Mouse (Mus musculus) myocyte (in vitro differentiated cells): ENCODE measurements around the gene Gapt.

Experiments
- MAX ChIP-seq: IDR thresholded peaks from one replicate; pipeline ENCODE4 v1.6.1; 2011; ENCODE audit warnings: low read depth, mild to moderate bottlenecking, control low read depth
- MYOG ChIP-seq, 3 experiments: IDR thresholded peaks; one replicate each; pipeline ENCODE4 v1.6.1; 2011; ENCODE audit warnings: control low read depth in 2 of 3, low read depth in 2 of 3, mild to moderate bottlenecking in 2 of 3; ENCODE audit not compliant: insufficient read length in 2 of 3, control insufficient read depth in 1 of 3, insufficient read depth in 1 of 3
- POLR2A ChIP-seq: IDR thresholded peaks from one replicate; pipeline ENCODE4 v1.6.1; 2011; ENCODE audit warnings: low read depth, mild to moderate bottlenecking, control low read depth, moderate library complexity; ENCODE audit not compliant: insufficient read length
- POLR2AphosphoS2 ChIP-seq: IDR thresholded peaks from one replicate; pipeline ENCODE4 v1.6.1; 2011; ENCODE audit warnings: low read depth, control low read depth; ENCODE audit not compliant: insufficient read length
- TCF12 ChIP-seq: IDR thresholded peaks from one replicate; pipeline ENCODE4 v1.6.1; 2011; ENCODE audit warnings: mild to moderate bottlenecking, control low read depth; ENCODE audit not compliant: poor library complexity, insufficient read depth, severe bottlenecking
- USF1 ChIP-seq: IDR thresholded peaks from one replicate; pipeline ENCODE4 v1.6.1; 2011; ENCODE audit warnings: low read depth, mild to moderate bottlenecking, control low read depth, moderate library complexity

DNA sequence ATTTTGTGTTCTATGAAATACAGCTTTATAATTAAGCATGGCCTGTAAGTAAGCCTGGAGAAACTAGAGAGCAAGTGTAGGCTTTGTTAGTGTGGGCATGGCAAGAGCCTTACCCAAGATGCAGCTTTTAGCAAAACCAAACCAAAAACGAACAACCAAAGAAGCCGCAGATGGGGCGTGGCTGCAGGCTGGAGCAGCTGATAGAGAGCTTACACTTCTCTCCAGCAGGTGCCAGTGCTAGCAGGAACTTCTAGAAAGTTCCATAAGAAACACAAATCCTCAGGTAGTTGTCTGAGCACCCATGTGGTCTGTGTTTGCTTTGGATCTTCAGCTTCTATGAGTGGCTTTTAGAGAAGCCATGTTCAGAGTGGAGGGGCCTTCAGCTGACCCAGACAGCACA is 9.5 kb upstream of the Gapt start:
- no peak for TF ChIP-seq TCF12
- TF ChIP-seq POLR2A, result no peak
- no peak for TF ChIP-seq POLR2AphosphoS2
- no peak for TF ChIP-seq USF1
- TF ChIP-seq MYOG (IDR thresholded peaks at IDR 0.05; ENCODE audit: control insufficient read depth in 1 of 3, insufficient read depth in 1 of 3, insufficient read length in 2 of 3, low read depth in 2 of 3), result no peak
- no peak for TF ChIP-seq MAX
